Mouse (Mus musculus) megakaryocyte, embryonic 14.5 days (primary cell): Measurements from ENCODE around the gene Magt1.

Source experiments
- FLI1 ChIP-seq: IDR thresholded peaks from 2 replicates; pipeline ENCODE4 v1.6.1; 2012; ENCODE audit warnings: low read length, inconsistent platforms, mixed read lengths
- GATA1 ChIP-seq: IDR thresholded peaks from 3 replicates; pipeline ENCODE4 v1.6.1; 2012; ENCODE audit warnings: mixed read lengths, low read length, inconsistent platforms, borderline replicate concordance

- TF ChIP-seq GATA1 (no peak), FLI1 (no peak)
These were observed 90.3 kb downstream of the Magt1 start for GRCm38 (mm10) chrX:105921421-105921820.
